Mouse (Mus musculus) limb, embryonic 15.5 days (tissue): Measurements from ENCODE around the gene Zfp113. TPM values are rescaled to one million over a fixed set of nuclear protein-coding genes. Genes with fewer than 3 reads are reported as not detected.
A peak's percentile ranks its signal among the peaks of the same experiment; 100 is the strongest.
"Not testable (repeated sequence)": the region's sequence is repeated elsewhere in the genome, so short reads cannot be mapped to it uniquely, and the experiment has no call there.

Experiments
- ATAC-seq: fragments of 200-750 bp; cut with Nextera tagmentation; 2 replicates; pipeline ENCODE4 v1.8.0; 2017; ENCODE audit warnings: low read depth, moderate TSS enrichment; ENCODE audit not compliant: insufficient number of reproducible peaks, low FRiP score, low TSS enrichment
- H3K27ac ChIP-seq: fragments of 300-500 bp; sonication (generic); 2 replicates; pipeline ENCODE4 v1.5.1; 2015; ENCODE audit warnings: moderate library complexity, mild to moderate bottlenecking, inconsistent platforms
- H3K27me3 ChIP-seq: fragments of 300-500 bp; sonication (generic); 2 replicates; pipeline ENCODE4 v1.6.1; 2015; ENCODE audit warnings: inconsistent platforms
- H3K36me3 ChIP-seq: fragments of 300-500 bp; sonication (generic); 2 replicates; pipeline ENCODE4 v1.6.1; 2015; ENCODE audit warnings: inconsistent platforms
- H3K4me1 ChIP-seq: fragments of 300-500 bp; sonication (generic); 2 replicates; pipeline ENCODE4 v1.6.1; 2015; ENCODE audit warnings: inconsistent platforms
- H3K4me2 ChIP-seq: fragments of 300-500 bp; sonication (generic); 2 replicates; pipeline ENCODE4 v1.6.1; 2015; ENCODE audit warnings: mild to moderate bottlenecking, inconsistent platforms
- H3K4me3 ChIP-seq: fragments of 300-500 bp; sonication (generic); 2 replicates; pipeline ENCODE4 v1.5.1; 2015; ENCODE audit warnings: mild to moderate bottlenecking, inconsistent platforms
- H3K9ac ChIP-seq: fragments of 300-500 bp; sonication (generic); 2 replicates; pipeline ENCODE4 v1.6.1; 2015; ENCODE audit warnings: inconsistent platforms
- H3K9me3 ChIP-seq: fragments of 300-500 bp; sonication (generic); 2 replicates; pipeline ENCODE4 v1.6.1; 2016; ENCODE audit warnings: inconsistent platforms
- WGBS: fragments of 180-500 bp; shearing (Covaris S2); methylation state at CpG from one replicate; pipeline ENCODE4 v1.1.7; 2015; 5-methylcytosine and 5-hydroxymethylcytosine counted together
- polyA plus RNA-seq: library from polyadenylated mRNA; unstranded; fragments of >200 nt; fragmentation: Nextera tagmentation; extraction: Ambion mirVana; gene quantifications from 2 replicates; pipeline ENCODE4 v1.2.1, GENCODE M21; 2015

Zfp113 gene
- polyA plus RNA-seq, 1 experiment from 2014 or later, result 15.9 TPM

DNA sequence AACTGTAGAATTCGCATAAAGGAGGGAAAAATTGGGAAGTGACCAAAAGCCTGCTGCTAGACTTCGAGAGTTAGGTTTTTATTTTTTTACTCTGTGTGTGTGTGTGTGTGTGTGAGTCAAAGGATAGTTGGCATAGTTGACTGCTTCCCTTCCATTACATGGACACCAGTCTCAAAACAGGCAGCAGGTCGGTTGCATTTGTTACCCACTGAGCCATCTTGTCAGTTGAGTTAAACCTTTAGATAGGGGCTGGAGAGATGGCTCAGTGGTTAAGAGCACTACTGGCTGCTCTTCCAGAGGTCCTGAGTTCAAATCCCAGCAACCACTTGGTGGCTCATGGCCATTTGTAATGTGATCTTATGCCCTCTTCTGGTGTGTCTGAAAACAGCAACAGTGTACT lies 37.5 kb downstream of the Zfp113 start:
- no peak overlapping the region; the same call in 1 of the 2 replicates for H3K9ac ChIP-seq
- WGBS, result 63% methylated on average over 3 of the region's 3 CpGs
- no peak for ATAC-seq

DNA sequence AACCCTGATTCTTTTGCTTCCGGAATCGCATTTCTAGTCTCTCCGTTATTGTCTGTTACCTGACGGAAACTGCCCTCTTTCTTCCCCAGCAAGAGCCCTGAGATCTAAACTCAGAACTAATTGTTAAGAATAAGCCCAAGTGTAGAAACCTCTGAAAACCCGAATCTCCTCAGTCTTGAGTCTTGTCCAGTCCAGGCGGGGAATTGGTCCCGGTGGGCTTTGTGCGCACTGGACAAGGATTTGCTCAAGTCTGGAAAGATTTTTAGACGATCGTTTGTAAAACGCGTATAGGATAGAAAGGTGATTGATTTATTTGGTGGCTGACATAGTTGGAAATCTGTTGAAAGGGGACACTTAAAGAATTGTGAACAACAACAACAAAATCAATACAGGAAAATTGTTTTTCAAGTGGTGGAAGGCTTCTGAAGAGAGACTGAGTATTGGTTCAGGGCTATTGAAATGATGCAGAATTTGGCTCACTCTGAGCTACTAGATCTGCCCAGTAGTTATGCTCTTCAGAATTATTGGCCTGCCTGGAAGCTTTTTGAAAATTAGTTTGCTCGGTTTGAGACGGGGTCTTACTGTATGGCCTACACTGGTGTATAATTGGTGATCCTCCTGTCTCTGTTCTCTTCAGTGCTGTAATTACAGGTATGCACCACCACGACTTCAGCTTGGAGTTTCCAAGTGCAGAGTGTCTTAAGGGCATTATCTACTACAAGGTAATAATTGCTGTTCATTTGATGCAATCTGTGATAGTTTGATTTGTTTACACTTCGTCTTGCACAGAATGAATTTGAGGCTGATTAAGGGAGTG lies 38.1 kb downstream of the Zfp113 start:
- H3K9me3 ChIP-seq, result no peaks in the 10 kb centered on the region
- H3K36me3 ChIP-seq, result peaks cover 14% of the 10 kb centered on the region
- 5% methylated on average over 16 of the region's 16 CpGs for WGBS
- H3K9ac ChIP-seq, result peak overlapping the region; percentile 69
- H3K4me2 ChIP-seq, result peak overlapping the region; percentile 53
- peak overlapping the region; percentile 98 for H3K27ac ChIP-seq
- no peaks in the 10 kb centered on the region for H3K27me3 ChIP-seq
- no peak for ATAC-seq
- peak overlapping the region; percentile 65 for H3K4me3 ChIP-seq
- peaks cover 10% of the 10 kb centered on the region for H3K4me1 ChIP-seq

More for the DNA sequence above, 37.5 kb downstream of the Zfp113 start:
- Histone ChIP-seq H3K4me2 (peak overlapping the region; percentile 53), H3K27ac (peak overlapping the region; percentile 98), H3K27me3 (no peaks in the 10 kb centered on the region), H3K4me3 (peak overlapping the region; percentile 65), H3K36me3 (peaks cover 16% of the 10 kb centered on the region), H3K4me1 (peaks cover 10% of the 10 kb centered on the region), H3K9me3 (no peaks in the 10 kb centered on the region)

DNA sequence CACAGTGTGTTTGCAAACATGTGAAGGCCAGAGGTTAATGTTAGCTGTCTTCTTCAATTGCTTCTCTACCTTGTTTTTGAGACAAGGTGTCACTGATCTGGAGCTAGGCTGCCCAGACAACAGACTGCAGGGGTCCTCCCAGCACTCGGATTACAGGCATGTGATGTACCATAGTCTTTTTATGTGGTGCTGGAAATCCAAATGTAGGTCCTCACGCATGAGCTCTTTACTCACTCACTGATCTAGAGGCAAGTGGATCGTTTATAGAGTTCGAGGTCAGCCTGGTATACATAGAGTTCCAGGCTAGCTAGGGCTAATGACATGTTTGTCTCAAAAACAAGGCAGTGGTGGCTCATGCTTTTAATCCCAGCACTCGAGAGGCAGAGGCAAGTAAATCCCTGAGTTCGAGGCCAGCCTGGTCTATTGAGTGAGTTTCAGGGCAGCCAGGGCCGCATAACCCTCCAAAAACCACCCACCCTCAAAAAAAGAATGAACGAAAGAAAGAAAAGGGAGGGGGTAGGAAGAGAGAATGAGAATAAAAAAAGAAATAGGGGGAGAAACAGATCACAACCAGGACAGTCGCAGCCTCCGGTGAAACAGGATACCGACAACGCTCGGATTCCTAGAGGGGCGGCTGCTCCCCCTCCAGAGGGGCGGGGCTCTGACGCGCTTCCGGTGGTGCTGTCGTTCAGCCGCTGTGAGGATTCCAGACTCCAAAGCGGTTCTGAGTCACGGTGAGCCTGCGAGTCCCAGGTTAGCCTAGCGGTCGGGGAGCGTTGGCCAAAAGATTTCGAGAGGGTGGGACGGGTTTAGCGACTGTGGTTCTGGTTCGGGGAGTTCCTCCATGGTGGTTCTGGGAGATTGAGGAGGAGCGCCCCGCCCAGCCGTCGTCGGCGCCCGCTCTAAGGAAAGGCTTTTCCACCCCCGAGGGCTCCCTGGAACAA lies 39.0 kb downstream of the Zfp113 start, which contains the start of gene Zscan21:
Gene Zscan21 (plus strand): TSS at position 649 of the 944 bp plus-strand sequence.
- Histone ChIP-seq H3K27me3 (no peaks in the 10 kb centered on the region), H3K4me2 (peak within 1 kb of the TSS; percentile 53), H3K9me3 (no peaks in the 10 kb centered on the region), H3K36me3 (peaks cover 10% of the 10 kb centered on the region), H3K27ac (peak within 1 kb of the TSS; percentile 98), H3K9ac (peak within 1 kb of the TSS; percentile 69), H3K4me3 (peak within 1 kb of the TSS; percentile 65), H3K4me1 (peaks cover 10% of the 10 kb centered on the region)
- 6% methylated on average over 38 of the region's 38 CpGs for WGBS
- ATAC-seq, result peak; percentile 92

DNA sequence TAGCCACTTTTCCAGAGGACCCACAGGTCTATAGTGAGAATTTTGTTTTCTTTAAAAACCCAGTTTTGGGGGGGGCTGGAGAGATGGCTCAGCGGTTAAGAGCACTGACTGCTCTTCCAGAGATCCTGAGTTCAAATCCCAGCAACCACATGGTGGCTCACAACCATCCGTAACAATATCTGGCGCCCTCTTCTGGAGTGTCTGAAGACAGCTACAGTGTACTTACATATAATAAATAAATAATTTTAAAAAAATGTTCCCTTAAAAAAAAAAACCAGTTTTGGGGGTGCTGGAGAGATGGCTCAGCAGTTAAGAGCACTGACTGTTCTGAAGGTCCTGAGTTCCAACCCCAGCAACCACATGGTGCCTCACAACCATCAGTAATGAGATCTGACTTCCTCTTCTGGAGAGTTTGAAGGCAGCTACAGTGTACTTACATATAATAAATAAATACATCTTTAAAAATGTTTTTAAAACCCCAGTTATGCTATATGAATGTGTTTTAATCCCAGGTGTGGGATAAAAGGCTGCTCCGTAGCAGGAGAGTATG lies 45.6 kb downstream of the Zfp113 start:
- WGBS, result 63% methylated on average over 4 of the region's 4 CpGs
- H3K9me3 ChIP-seq, ATAC-seq: not testable (repeated sequence)

DNA sequence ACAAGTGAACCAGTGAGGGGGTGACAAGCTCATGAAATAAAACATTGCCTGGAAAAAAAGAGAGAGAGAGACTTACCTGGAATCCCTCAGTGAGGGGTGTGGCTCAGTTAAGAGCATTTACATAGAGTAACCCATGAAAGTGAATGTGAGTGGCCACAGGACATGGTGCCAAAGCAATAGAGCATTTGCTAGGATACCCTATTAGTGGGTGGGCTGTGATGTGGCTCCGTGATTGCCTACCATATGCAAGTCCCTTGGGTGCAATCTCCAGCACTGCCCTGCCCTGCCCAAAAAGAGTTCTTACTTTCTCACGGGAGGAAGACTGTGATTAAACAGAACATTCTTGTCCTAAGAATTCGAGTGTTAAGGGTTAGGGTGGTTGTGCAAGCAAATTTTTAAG lies 48.4 kb downstream of the Zfp113 start:
- H3K4me1 ChIP-seq, result no peaks in the 10 kb centered on the region
- no peak overlapping the region for H3K4me2 ChIP-seq
- ATAC-seq, result no peak
- no peak overlapping the region for H3K9ac ChIP-seq
- WGBS, result 59% methylated on average over 3 of the region's 3 CpGs
- peaks cover 27% of the 10 kb centered on the region for H3K36me3 ChIP-seq
- H3K27me3 ChIP-seq, result no peaks in the 10 kb centered on the region
- no peak overlapping the region for H3K27ac ChIP-seq
- H3K9me3 ChIP-seq, result no peaks in the 10 kb centered on the region
- no peak overlapping the region for H3K4me3 ChIP-seq

More for the DNA sequence above, 45.6 kb downstream of the Zfp113 start:
- H3K4me2 ChIP-seq, H3K9ac ChIP-seq, H3K27ac ChIP-seq, H3K4me3 ChIP-seq, H3K27me3 ChIP-seq, H3K4me1 ChIP-seq, H3K36me3 ChIP-seq: not testable (repeated sequence)

DNA sequence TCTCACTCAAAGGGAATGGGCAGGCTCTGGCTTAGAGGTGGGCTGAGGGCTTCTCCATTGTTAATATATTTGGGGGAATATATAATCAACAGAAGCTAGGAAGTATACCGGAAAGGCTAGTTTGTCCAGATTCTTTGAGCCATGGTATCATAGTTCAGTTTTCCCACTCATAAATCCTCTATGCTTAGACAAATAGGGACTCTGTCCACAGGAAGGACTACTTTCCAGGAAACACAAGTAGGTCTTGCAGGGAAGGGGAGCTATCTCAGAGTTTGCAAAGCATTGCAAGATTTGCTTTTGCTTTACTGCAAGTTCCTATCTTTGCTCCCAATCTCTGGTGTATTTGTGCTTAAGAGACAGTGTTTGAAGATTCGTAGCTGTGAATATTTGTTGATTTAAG lies 50.6 kb downstream of the Zfp113 start:
- Histone ChIP-seq H3K4me2 (no peak overlapping the region), H3K4me1 (no peaks in the 10 kb centered on the region), H3K9me3 (no peaks in the 10 kb centered on the region), H3K27me3 (no peaks in the 10 kb centered on the region), H3K27ac (no peak overlapping the region), H3K9ac (no peak overlapping the region), H3K4me3 (no peak overlapping the region), H3K36me3 (peaks cover 48% of the 10 kb centered on the region)
- ATAC-seq, result no peak
- WGBS, result 91% methylated on average over 2 of the region's 2 CpGs

DNA sequence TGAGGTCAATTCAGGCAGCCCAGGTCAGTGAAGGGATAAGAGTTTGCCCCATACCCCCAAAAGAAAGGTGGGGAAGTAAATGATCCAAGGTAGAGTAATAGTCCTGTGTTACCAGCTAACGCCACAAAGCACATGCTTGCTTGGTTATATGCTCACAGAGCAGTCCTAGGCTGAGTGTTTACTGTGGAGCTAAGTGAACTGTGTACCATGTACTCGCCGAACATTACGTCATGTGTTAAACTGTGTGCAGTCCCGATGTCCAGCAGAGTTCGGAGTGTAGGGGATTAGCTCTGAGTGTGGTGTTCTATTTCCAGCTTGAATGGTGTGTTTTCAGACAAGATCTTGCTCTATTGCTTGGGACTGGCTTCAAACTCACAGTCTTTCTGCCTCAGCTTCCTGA lies 61.1 kb downstream of the Zfp113 start:
- no peak overlapping the region for H3K4me2 ChIP-seq
- no peak overlapping the region for H3K27ac ChIP-seq
- H3K9me3 ChIP-seq, result no peaks in the 10 kb centered on the region
- no peak overlapping the region for H3K9ac ChIP-seq
- H3K4me3 ChIP-seq, result no peak overlapping the region
- peaks cover 64% of the 10 kb centered on the region for H3K36me3 ChIP-seq
- no peak for ATAC-seq
- no peaks in the 10 kb centered on the region for H3K4me1 ChIP-seq
- 92% methylated on average over 6 of the region's 6 CpGs for WGBS
- H3K27me3 ChIP-seq, result no peaks in the 10 kb centered on the region

DNA sequence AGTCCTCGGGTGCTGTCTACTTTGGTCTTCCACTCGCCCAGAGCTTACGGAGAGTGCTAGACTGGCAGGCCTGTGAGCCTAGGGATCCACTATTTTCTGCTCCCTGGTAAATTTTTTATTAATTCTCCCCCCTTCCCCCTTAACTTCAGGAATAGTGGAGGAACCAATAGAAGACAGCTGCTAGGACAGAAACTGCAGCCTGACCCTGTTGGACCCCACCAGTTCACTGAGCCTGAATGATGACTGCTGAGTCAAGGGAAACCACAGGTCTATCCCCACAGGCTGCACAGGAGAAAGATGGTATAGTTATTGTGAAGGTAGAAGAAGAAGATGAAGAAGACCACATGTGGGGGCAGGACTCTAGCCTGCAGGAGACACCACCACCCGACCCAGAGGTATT lies 62.8 kb downstream of the Zfp113 start:
- Histone ChIP-seq H3K9ac (no peak overlapping the region), H3K27me3 (no peaks in the 10 kb centered on the region), H3K36me3 (peaks cover 57% of the 10 kb centered on the region), H3K4me1 (no peaks in the 10 kb centered on the region), H3K27ac (no peak overlapping the region), H3K4me3 (no peak overlapping the region), H3K4me2 (no peak overlapping the region), H3K9me3 (no peaks in the 10 kb centered on the region)
- ATAC-seq, result no peak
- 94% methylated on average over 4 of the region's 4 CpGs for WGBS

DNA sequence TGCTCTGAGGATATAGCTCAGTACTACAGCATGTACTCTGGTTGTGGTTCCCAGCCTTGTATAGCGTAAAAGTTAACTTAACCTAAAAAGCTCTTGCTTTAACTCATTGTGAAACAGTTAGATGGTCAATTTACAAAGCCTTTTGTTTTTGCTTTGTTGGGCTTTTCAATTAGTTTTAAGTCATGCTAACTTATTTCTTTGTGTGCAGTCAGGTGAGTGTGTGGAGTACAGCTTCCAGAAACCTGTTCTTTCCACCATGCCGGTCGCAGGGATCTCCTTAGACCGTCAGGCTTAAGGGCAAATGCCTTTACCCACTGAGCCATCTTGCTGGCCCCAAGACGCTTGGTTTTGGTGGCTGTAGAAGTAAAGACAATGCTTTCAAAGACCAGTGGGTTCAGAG lies 64.8 kb downstream of the Zfp113 start:
- Histone ChIP-seq H3K36me3 (peaks cover 41% of the 10 kb centered on the region), H3K9ac (no peak overlapping the region), H3K4me2 (no peak overlapping the region), H3K27me3 (no peaks in the 10 kb centered on the region), H3K27ac (no peak overlapping the region), H3K4me3 (no peak overlapping the region), H3K9me3 (no peaks in the 10 kb centered on the region), H3K4me1 (no peaks in the 10 kb centered on the region)
- WGBS, result 90% methylated on average over 5 of the region's 5 CpGs
- no peak for ATAC-seq

DNA sequence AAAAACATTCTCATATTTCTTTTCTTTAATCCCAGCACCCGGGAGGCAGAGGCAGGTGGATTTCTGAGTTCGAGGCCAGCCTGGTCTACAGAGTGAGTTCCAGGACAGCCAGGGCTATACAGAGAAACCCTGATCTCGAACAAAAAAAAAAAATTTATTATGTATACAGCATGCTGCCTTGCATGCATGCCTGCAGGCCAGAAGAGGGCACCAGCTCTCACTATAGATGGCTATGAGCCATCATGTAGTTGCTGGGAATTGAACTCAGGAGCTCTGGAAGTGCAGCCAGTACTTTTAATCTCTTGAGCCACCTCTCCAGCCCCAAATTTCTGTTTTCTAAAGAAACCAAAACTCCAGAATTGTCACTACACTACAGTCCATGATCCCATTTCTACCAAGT lies 65.3 kb downstream of the Zfp113 start:
- ATAC-seq, result no peak
- no peak overlapping the region for H3K4me2 ChIP-seq
- 80% methylated on average over 3 of the region's 3 CpGs for WGBS
- no peak overlapping the region for H3K4me3 ChIP-seq
- H3K9me3 ChIP-seq, result no peaks in the 10 kb centered on the region
- H3K36me3 ChIP-seq, result peaks cover 38% of the 10 kb centered on the region
- no peaks in the 10 kb centered on the region for H3K27me3 ChIP-seq
- no peak overlapping the region for H3K27ac ChIP-seq
- no peak overlapping the region for H3K9ac ChIP-seq
- H3K4me1 ChIP-seq, result no peaks in the 10 kb centered on the region
